Comparison of ENCODE assay signal across 13 mouse cellular contexts in genomic region chr5:139681832-139682630, GRCm38 (mm10). TPM values are rescaled to one million over a fixed set of nuclear protein-coding genes. Genes with fewer than 3 reads are reported as not detected.
DNase-seq lines count a peak whose midpoint lies in the region; ATAC-seq lines count a peak whose summit lies in the region.
"Had no signal": no experiment of that assay in that cellular context is flagged by ENCODE, and none has a peak within 500 bp of the region (broad histone marks: within the 10 kb centered on the region; RNA-seq: fewer than 3 reads in every experiment).

No protein-coding gene starts in this region.

- H3K4me1 ChIP-seq in lung, embryonic 15.5 days: peaks cover 21% of the 10 kb centered on the region
- peaks cover 38% of the 10 kb centered on the region for H3K4me1 ChIP-seq in forebrain, embryonic 10.5 days
- H3K4me1 ChIP-seq in limb, embryonic 11.5 days (ENCODE audit: control insufficient read depth, insufficient read depth, low read length): peaks cover 17% of the 10 kb centered on the region
- peaks cover 7% of the 10 kb centered on the region; the same call in 1 of the 2 replicates for H3K4me1 ChIP-seq in neural tube, embryonic 14.5 days (ENCODE audit: control insufficient read depth, insufficient read depth, low read length)
- peaks cover 6% of the 10 kb centered on the region for H3K4me1 ChIP-seq in liver, embryonic 12.5 days

- H3K4me3 ChIP-seq in lung, embryonic 15.5 days: no peak overlapping the region
- H3K4me3 ChIP-seq in forebrain, embryonic 10.5 days: peak overlapping the region; percentile 23
- H3K4me3 ChIP-seq in limb, embryonic 11.5 days (ENCODE audit: low read depth, low read length): no peak overlapping the region
- no peak overlapping the region for H3K4me3 ChIP-seq in neural tube, embryonic 14.5 days (ENCODE audit: low read depth, low read length)
- H3K4me3 ChIP-seq in liver, embryonic 12.5 days: no peak overlapping the region

- H3K27me3 ChIP-seq in lung, embryonic 15.5 days: peaks cover 31% of the 10 kb centered on the region
- peaks cover 91% of the 10 kb centered on the region for H3K27me3 ChIP-seq in forebrain, embryonic 10.5 days (ENCODE audit: poor library complexity, severe bottlenecking)
- peaks cover 39% of the 10 kb centered on the region for H3K27me3 ChIP-seq in limb, embryonic 11.5 days (ENCODE audit: control insufficient read depth, insufficient read depth, low read length)
- H3K27me3 ChIP-seq in neural tube, embryonic 14.5 days (ENCODE audit: control insufficient read depth, insufficient read depth, low read length): peaks cover 4% of the 10 kb centered on the region; the same call in 1 of the 2 replicates
- H3K27me3 ChIP-seq in liver, embryonic 12.5 days (replicated peaks): peaks cover 85% of the 10 kb centered on the region

- no peak for DNase-seq in lung, postnatal 25 days (ENCODE audit: low spot score)
- no peak for DNase-seq in forebrain, embryonic 10.5 days (ENCODE audit: extremely low spot score, low spot score)
- DNase-seq in limb, embryonic 11.5 days (ENCODE audit: low spot score): peak; percentile 69
- DNase-seq in frontal cortex, postnatal 14 days (ENCODE audit: low spot score in 2 of 2): no peak
- DNase-seq: gastrocnemius, postnatal 25 days; right cerebral cortex, postnatal 4 days; thymus, postnatal 14 days had no signal

- peak; percentile 23; the same call in 1 of the 2 replicates for ATAC-seq in lung, embryonic 15.5 days (ENCODE audit: borderline replicate concordance, extremely low read depth, low FRiP score, low TSS enrichment)
- ATAC-seq in limb, embryonic 11.5 days (ENCODE audit: insufficient number of reproducible peaks, low FRiP score, low TSS enrichment, low read depth): 0 out of 2 replicates have a peak, but pooled peaks have one; percentile 44
- peak; percentile 68 for ATAC-seq in neural tube, embryonic 14.5 days (ENCODE audit: low read depth)
- no peak for ATAC-seq in liver, embryonic 12.5 days
- no peak for ATAC-seq in activated CD4-positive, CD25-positive, alpha-beta regulatory T cell, adult 4 months
- ATAC-seq: CD4-positive, CD25-positive, alpha-beta regulatory T cell, adult 4 months; intestine, embryonic 16.5 days had no signal

- WGBS in lung, embryonic 15.5 days: 6% methylated on average over 20 of the region's 20 CpGs
- 4% methylated on average over 20 of the region's 20 CpGs for WGBS in forebrain, embryonic 10.5 days
- 4% methylated on average over 20 of the region's 20 CpGs for WGBS in limb, embryonic 11.5 days
- WGBS in neural tube, embryonic 14.5 days: 6% methylated on average over 20 of the region's 20 CpGs
- WGBS in liver, embryonic 12.5 days (ENCODE audit: insufficient replicate concordance): 10% methylated on average over 20 of the region's 20 CpGs

- H3K9me3 ChIP-seq in lung, embryonic 15.5 days: no peaks in the 10 kb centered on the region
- H3K9me3 ChIP-seq in forebrain, embryonic 10.5 days: no peaks in the 10 kb centered on the region
- H3K9me3 ChIP-seq in limb, embryonic 11.5 days (ENCODE audit: control insufficient read depth, low read length): no peaks in the 10 kb centered on the region
- no peaks in the 10 kb centered on the region for H3K9me3 ChIP-seq in neural tube, embryonic 14.5 days (ENCODE audit: control insufficient read depth, low read length)
- H3K9me3 ChIP-seq in liver, embryonic 12.5 days (replicated peaks): no peaks in the 10 kb centered on the region

- no peaks in the 10 kb centered on the region for H3K36me3 ChIP-seq in lung, embryonic 15.5 days
- no peaks in the 10 kb centered on the region for H3K36me3 ChIP-seq in forebrain, embryonic 10.5 days (replicated peaks)
- no peaks in the 10 kb centered on the region for H3K36me3 ChIP-seq in limb, embryonic 11.5 days (ENCODE audit: control insufficient read depth, insufficient read depth, low read length)
- H3K36me3 ChIP-seq in neural tube, embryonic 14.5 days (ENCODE audit: control insufficient read depth, insufficient read depth, low read length): no peaks in the 10 kb centered on the region
- H3K36me3 ChIP-seq in liver, embryonic 12.5 days: no peaks in the 10 kb centered on the region

- no peak overlapping the region for H3K27ac ChIP-seq in lung, embryonic 15.5 days
- peak overlapping the region; percentile 60; the same call in 1 of the 2 replicates for H3K27ac ChIP-seq in forebrain, embryonic 10.5 days
- no peak overlapping the region; the same call in 1 of the 2 replicates for H3K27ac ChIP-seq in limb, embryonic 11.5 days (replicated peaks; ENCODE audit: low read depth, low read length)
- H3K27ac ChIP-seq in neural tube, embryonic 14.5 days (ENCODE audit: low read depth, low read length): peak overlapping the region; percentile 80
- no peak overlapping the region for H3K27ac ChIP-seq in liver, embryonic 12.5 days

- no peak overlapping the region for H3K9ac ChIP-seq in lung, embryonic 15.5 days
- H3K9ac ChIP-seq in limb, embryonic 11.5 days (ENCODE audit: low read length): no peak overlapping the region
- H3K9ac ChIP-seq in neural tube, embryonic 14.5 days (replicated peaks; ENCODE audit: low read depth, low read length): no peak overlapping the region; the same call in 1 of the 2 replicates
- no peak overlapping the region for H3K9ac ChIP-seq in liver, embryonic 12.5 days

- H3K4me2 ChIP-seq in lung, embryonic 15.5 days: no peak overlapping the region
- peak overlapping the region; percentile 20; the same call in 1 of the 2 replicates for H3K4me2 ChIP-seq in limb, embryonic 11.5 days (ENCODE audit: low read depth, severe bottlenecking)
- H3K4me2 ChIP-seq in neural tube, embryonic 14.5 days (ENCODE audit: low read depth, low read length): no peak overlapping the region
- H3K4me2 ChIP-seq in liver, embryonic 12.5 days: no peak overlapping the region

RNA-seq across cellular contexts. Expression of gene Micall2, which starts 54.1 kb away (rescaled TPM):
- 3.4 and 3.5 TPM in 2 replicates for polyA plus RNA-seq in lung, embryonic 15.5 days (2015; fragmentation: Nextera tagmentation; extraction: Ambion mirVana)
- polyA plus RNA-seq in forebrain, embryonic 10.5 days (2016; fragmentation: Nextera tagmentation; extraction: Ambion mirVana): 5.9 and 6.9 TPM in 2 replicates
- 6.6 and 7.8 TPM in 2 replicates for polyA plus RNA-seq in limb, embryonic 11.5 days (2014; fragmentation: Nextera tagmentation; extraction: Ambion mirVana)
- 9.1 and 9.4 TPM in 2 replicates for polyA plus RNA-seq in neural tube, embryonic 14.5 days (2014; fragmentation: Nextera tagmentation; extraction: Ambion mirVana)
- polyA plus RNA-seq in liver, embryonic 12.5 days (2016; fragmentation: Nextera tagmentation; extraction: Ambion mirVana): 15.5 and 18.3 TPM in 2 replicates
- not detected for polyA plus RNA-seq in activated CD4-positive, CD25-positive, alpha-beta regulatory T cell, adult 4 months (2017; shearing (Covaris generic))
- polyA plus RNA-seq: CD4-positive, CD25-positive, alpha-beta regulatory T cell, adult 4 months had no signal

Comparison
In these comparisons a context has a peak if more than half of its experiments do, and no peak if none do; other contexts are left out.
1. ATAC-seq: peak in lung, embryonic 15.5 days (single experiment), limb, embryonic 11.5 days (single experiment) and neural tube, embryonic 14.5 days (single experiment); none in liver, embryonic 12.5 days (single experiment) and activated CD4-positive, CD25-positive, alpha-beta regulatory T cell, adult 4 months (single experiment).
2. H3K27ac ChIP-seq: peak in forebrain, embryonic 10.5 days (single experiment) and neural tube, embryonic 14.5 days (single experiment); none in lung, embryonic 15.5 days (single experiment), limb, embryonic 11.5 days (single experiment) and liver, embryonic 12.5 days (single experiment).